Comparison of ENCODE assay signal across 7 mouse cellular contexts in genomic region chr4:150366510-150367208, GRCm38 (mm10).
A peak's percentile ranks its signal among the peaks of the same experiment; 100 is the strongest.
DNase-seq lines count a peak whose midpoint lies in the region; ATAC-seq and TF ChIP-seq lines count a peak whose summit lies in the region.

No protein-coding gene starts in this region.

- peak; percentile 20; the same call in 1 of the 2 replicates for TF ChIP-seq CTCF in lung, embryonic 14.5 days (IDR thresholded peaks at IDR 0.05; ENCODE audit: low read depth)

- H3K36me3 ChIP-seq in lung, embryonic 14.5 days (ENCODE audit: insufficient read depth) = no peaks in the 10 kb centered on the region

- no peak overlapping the region for H3K9ac ChIP-seq in lung, embryonic 14.5 days

- no peaks in the 10 kb centered on the region for H3K9me3 ChIP-seq in lung, embryonic 14.5 days (ENCODE audit: low read depth, low read length)

- H3K27me3 ChIP-seq in lung, embryonic 14.5 days (ENCODE audit: insufficient read depth, low read length) = no peaks in the 10 kb centered on the region

- H3K4me3 ChIP-seq in lung, embryonic 14.5 days (ENCODE audit: low read depth, low read length) = no peak overlapping the region

- H3K4me1 ChIP-seq in lung, embryonic 14.5 days (ENCODE audit: insufficient read depth) = peaks cover 42% of the 10 kb centered on the region

- ATAC-seq in lung, embryonic 14.5 days (ENCODE audit: insufficient read depth) = no peak

- peak; percentile 34 for DNase-seq in 3T3-L1 (ENCODE audit: low read depth, low spot score)
- peak; percentile 69 for DNase-seq in 416B (ENCODE audit: low read depth)
- peak; percentile 80 for DNase-seq in fat pad, adult 2 months (ENCODE audit: extremely low read depth, low read depth, low spot score)
- no peak for DNase-seq in lung, embryonic 14.5 days
- no peak for DNase-seq in urinary bladder, postnatal 10 days (ENCODE audit: low spot score)
- DNase-seq in right cerebral cortex, adult 18-20 months = no peak
- DNase-seq in gastrocnemius, postnatal 10 days = no peak

- H3K27ac ChIP-seq in lung, embryonic 14.5 days (ENCODE audit: low read depth) = no peak overlapping the region

- WGBS in lung, embryonic 14.5 days = 45% methylated on average over 6 of the region's 6 CpGs

- H3K4me2 ChIP-seq in lung, embryonic 14.5 days = no peak overlapping the region

Comparison
In these comparisons a context has a peak if more than half of its experiments do, and no peak if none do; other contexts are left out.
1. DNase-seq: peak in 3T3-L1 (single experiment), 416B (single experiment) and fat pad, adult 2 months (single experiment); none in lung, embryonic 14.5 days (single experiment), urinary bladder, postnatal 10 days (single experiment), right cerebral cortex, adult 18-20 months (single experiment) and gastrocnemius, postnatal 10 days (single experiment).